Mouse (Mus musculus): ENCODE results near the gene Ctnnal1. TPM values are rescaled to one million over a fixed set of nuclear protein-coding genes. Genes with fewer than 3 reads are reported as not detected.

The Ctnnal1 gene
- polyA plus RNA-seq, 1 experiment, result 10.0 TPM

DNA sequence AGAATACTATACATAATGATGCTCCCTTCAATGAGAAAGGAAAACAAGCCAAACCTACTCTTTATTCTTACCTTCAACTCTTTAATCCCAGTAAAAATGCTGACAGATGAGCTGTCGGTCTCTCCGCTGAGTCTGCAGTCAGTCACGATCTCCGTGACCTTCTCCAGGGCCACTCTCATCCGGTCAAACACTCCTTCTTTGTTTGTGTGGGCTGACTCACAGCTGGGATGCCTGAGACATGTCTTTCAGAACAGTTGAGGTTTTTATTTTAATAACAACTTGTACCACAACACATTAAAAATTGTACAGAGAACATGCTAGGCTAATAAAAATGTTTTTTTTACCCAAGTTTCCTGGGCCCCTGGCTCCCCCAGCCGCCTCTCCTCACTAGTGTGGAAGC lies 27.3 kb downstream of the Ctnnal1 start:
- no peak for TF ChIP-seq GATA1 (IDR thresholded peaks at IDR 0.05; ENCODE audit: low read length)

DNA sequence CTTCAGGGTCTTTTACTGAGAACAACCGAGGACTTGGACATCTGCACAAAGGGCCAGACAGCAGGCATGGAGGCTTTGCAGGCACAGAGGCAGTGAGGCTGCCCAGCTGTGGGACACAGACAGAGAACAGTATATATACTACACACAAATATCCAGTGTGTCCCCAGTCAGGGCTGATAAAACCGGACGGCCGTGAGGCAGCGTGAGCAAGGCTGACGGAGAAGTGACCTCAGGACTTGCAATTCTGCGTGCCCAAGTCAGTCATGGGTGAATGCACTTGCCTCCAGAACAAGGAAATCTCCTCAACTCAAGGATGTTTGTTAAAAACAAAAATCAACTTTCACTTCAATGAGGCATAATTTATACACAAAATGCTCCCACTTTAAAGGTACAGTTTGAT lies 33.0 kb downstream of the Ctnnal1 start:
- no peak for TF ChIP-seq GATA1 (IDR thresholded peaks at IDR 0.05; ENCODE audit: low read length)

DNA sequence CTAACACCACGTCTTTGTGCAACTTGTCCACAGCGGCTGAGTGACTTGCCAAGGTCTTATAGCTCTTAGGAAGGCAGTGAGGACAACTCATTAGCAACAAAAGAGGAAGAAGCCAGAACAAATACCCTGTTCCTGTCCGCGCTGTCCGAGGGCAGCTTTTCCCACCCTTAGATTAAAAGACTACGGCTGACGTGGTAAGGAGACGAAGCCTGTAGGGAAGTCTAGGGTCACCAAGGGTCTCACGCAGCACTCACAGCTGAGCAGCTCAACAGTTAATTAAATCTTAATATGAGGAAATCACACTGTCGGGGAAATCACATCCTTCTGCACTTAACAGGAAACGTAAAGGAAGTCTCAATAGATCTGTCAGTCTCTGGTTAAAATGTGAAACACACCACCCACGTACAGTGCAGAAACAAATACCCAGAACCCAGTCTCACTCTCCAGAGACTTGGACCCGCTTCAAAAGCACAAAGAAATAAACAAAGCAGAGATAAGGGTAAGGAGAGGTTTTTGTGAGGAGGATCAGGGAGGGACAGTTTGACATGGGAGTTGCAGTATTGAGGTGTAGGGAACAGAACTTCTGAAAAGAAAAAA lies 33.9 kb downstream of the Ctnnal1 start:
- no peak for TF ChIP-seq GATA1 (IDR thresholded peaks at IDR 0.05; ENCODE audit: low read length)

DNA sequence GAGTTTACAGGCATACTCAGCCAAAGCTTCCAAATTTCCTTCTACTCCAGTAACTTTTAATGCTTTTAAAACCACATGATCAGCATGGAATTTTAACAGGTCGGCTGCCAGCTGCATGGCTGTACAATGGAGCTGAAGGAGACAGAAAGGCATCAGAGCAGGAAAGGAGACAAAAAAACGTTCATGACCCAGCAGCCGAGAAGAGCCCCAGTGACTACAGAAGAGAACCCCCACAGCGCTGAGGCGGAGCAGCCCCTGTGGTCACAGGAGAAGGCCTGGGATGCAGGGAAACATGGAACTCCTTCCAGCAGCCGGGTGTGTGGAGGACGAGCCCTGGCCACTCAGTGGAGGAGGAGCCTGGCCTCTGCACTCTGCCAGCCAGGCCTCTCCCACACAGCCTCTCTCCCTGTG lies 35.5 kb downstream of the Ctnnal1 start:
- TF ChIP-seq GATA1 (IDR thresholded peaks at IDR 0.05; ENCODE audit: low read length), result no peak

DNA sequence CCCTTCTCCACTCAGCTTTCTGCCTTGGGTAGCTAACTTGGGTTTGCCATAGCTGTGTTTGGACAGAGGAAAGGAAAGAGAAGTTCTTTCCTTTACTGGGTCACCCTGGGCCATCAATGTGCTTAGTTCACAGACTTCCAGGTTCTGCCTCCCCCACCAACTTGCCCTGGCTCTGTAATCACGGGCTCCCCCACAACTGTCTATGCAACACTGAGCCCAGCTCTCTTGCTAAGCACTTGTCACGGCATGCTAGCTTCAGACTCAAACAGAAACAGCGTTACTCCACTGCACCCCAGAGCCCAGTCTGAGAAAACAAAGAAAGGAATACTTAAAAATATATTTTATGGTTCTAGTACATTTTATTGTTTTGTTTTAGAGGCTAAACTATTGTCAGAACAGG lies 36.1 kb downstream of the Ctnnal1 start:
- no peak for TF ChIP-seq GATA1 (IDR thresholded peaks at IDR 0.05; ENCODE audit: low read length)

DNA sequence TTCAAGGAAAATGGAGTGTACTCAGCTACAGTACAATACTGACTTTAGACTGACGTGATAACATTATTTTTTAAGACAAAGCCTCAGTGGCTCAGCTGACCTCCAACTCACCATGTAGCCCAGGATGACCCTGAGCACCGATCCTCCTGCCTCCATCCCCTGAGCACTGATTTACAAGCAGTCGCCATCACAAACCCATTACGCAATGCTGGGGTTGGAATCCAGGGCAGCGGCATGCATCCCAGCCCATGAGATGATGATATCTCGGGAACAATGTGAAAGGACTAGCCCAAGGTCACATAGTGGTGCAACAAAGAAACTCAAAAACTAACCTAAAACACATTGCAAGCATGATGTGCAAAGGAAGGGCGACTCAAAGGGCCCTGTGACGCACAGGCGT lies 40.8 kb downstream of the Ctnnal1 start:
- TF ChIP-seq GATA1 (IDR thresholded peaks at IDR 0.05; ENCODE audit: low read length), result no peak

DNA sequence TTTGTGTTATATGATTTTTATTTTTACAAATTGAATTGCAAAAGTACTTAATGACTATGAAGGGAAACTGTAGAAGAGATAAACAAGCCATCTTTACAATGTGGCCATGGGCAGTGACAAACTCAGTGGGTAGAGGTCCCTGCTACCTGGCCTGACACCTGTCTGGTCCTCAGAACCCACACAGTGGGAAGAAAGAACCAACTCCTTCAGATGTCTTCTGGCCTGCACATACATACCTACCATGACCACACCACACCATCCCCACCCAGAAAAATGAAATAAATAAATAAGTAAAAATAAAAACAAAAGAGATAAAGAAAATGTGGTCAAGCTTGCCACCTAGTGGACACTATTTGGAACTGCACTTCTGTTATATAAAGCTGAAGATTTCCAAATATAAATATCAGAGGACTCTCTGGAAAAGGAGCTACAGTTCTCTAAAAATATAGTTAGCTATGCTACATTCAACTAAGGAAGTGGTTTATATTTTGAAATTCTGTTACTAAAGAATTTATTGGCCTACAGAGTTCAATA lies 44.9 kb downstream of the Ctnnal1 start:
- TF ChIP-seq GATA1 (IDR thresholded peaks at IDR 0.05; ENCODE audit: low read length), result no peak

DNA sequence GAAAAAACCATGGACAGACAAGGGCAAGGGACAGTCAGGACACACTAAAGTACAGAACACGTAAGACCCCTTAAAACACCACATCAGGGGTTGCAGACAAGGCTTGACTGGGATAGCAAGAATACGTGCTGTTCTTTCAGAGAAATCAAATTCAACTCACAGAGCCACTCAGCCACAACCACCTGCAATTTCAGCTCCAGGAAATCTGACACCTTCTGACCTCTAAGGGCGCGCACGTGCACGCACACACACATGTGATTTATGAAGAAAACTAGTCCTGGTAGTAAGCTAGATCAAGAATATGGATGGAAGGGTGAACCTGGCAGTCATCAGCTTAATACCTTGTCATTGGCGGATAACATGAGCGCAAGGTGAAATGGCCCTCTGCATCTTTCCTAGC lies 49.9 kb downstream of the Ctnnal1 start:
- no peak for TF ChIP-seq GATA1 (IDR thresholded peaks at IDR 0.05; ENCODE audit: low read length)

DNA sequence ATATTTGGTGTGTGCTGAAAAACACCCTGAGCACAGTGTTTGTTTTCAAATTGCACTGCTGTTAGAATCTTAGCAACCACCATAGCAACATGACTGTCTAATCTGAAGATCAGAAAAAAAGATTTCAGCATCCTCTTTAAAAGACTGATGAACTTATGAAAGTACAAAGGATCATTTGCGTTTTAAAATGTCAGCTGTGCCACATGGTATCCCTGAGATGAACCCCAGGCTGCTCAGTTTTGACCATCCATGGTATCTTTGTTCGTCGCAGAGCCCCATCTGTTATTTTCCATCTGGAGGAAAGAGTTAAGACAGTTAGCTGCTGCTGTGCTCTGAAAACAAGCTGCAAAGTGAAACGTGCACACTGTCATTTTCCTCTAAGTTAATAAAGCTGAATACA lies 52.9 kb downstream of the Ctnnal1 start:
- no peak for TF ChIP-seq GATA1 (IDR thresholded peaks at IDR 0.05; ENCODE audit: low read length)

DNA sequence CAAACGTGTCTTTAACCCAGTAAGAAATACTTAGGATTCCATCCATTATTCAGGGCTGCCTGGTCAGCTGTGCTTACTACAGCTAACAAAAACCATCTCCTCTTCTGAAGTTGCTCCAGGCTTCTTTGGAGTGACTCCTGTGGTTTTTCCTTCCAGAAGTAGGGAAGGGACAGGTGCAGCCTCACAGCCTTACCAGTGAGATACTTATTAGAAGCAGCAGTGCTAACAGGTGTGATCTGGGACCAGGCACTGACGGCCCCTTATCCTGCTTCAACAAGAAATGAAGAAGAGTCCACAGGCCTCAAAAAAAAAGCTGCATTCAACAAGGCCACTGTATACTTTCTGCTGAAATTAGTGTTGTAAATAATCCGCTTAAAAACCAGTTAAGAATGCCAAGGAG lies 53.3 kb downstream of the Ctnnal1 start:
- TF ChIP-seq GATA1 (IDR thresholded peaks at IDR 0.05; ENCODE audit: low read length), result no peak

DNA sequence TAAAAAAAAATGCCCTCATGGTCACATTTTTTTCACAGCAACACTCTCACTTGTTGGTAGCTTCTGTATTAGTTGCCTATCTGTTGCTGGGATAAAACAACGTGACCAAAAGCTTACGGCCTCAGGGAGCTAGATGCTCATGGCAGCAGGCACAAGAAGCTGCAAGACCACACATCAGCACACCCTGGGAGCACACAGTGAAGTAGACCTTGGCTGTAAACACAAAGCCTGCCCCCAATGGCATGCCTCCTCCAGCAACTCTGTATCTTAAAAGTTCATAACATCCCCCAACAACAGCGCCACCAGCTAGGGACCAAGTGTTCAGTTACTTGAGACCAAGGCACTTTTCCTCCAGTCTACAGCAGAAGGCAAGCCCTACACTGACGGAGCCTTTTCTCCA lies 55.9 kb downstream of the Ctnnal1 start:
- TF ChIP-seq GATA1 (IDR thresholded peaks at IDR 0.05; ENCODE audit: low read length), result no peak

DNA sequence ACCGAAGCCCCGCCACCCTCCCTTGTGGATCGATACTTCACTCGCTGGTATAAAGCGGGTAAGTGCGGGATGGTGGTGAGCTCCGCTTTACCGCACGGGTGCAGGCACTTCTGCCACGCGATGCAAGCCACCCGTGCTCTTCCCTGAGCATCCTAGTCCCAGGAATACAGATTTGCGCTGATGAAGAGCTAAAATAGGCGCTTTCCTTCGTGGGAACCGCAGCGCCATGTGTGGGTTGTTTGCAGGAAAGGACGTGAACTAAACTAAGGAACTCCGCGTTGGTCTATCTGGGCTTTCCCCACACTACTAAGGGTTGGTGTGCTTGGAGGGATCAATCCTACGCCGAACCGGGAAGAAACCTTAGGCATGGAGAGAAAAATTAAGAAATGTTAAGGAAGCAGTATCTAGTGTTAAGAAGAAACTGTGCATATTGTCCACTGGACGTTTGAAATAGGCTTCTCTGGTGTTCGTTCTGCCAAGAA lies 62.3 kb downstream of the Ctnnal1 start:
- TF ChIP-seq GATA1 (IDR thresholded peaks at IDR 0.05; ENCODE audit: low read length), result no peak

DNA sequence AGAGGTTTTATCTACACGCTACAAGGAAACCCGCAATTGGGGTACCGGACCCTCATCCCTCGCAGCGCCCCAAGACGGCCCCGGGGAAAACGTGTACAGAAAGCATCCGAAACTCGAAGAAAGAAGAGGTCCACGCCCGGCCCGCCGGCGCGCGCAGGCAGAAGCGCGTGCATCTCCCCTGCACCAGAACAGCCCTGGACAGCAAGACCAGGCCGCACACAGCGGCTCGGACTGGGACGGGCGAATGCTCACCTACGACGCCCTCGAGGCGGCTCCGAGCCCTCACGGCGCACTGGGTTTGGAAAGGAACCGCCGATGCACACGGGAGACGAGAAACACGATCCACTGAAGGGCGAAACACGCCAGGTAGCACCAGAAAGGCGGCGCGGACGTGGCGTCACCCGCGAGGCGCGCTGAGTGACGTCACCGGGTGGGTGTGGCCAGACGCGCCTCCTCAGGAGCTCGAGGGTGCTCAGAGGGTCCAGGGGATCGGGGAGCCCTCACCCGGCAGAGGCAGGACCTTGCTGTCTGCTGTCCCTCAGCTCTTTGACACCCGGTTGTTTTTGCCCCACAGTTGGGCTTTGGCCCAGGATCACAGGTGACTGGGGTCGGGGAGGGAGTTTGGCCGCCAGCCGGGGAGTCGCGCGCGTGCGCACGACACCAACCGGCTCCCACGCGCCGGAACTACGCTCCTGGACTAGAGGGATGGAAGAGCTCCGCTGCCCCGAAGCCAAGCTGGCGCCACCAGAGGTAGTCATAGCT lies 62.9 kb downstream of the Ctnnal1 start, which contains the start of the genes Elp1 and Fam206a:
Gene Elp1 (minus strand): TSS at position 425 of the 762 bp plus-strand sequence.
Gene Fam206a (plus strand): TSS at position 439 of the 762 bp plus-strand sequence.
- TF ChIP-seq GATA1 (IDR thresholded peaks at IDR 0.05; ENCODE audit: low read length), result no peak

DNA sequence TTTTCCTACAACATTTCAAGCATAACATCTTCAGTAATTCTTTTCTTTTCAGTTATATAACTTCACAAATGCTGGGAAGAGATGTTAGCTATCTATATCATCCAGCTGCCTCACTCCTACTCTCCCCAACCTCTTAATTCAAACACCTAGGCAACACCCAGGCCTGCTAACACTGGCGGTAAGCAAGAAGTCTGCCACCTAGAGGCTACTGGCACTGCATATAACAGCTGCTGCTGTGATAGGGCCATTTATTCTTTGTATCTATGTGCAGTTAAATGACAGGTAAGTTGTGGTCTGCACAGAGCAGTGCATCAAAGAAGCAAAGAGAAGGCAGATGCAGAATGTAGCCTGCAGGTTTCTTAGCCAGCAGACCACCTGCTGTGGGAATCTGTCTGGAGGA lies 73.6 kb downstream of the Ctnnal1 start:
- no peak for TF ChIP-seq GATA1 (IDR thresholded peaks at IDR 0.05; ENCODE audit: low read length)

DNA sequence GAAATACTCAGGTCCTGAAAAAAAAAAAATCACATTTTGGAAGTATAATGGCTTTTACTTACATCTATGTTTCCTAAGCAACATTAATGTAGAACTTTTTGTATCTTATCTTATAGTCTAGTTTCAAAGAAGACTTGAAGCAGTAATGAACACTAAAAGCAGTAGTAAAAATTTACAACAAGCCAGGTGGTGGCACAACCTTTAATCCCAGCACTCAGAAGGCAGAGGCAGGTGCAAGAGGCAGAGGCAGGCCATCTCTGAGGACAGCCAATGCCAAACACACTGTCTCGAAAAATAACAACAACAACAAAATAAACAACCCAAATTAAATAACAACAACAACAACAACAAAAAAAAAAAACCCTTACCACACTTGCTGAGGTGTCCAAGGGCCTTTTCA lies 93.9 kb downstream of the Ctnnal1 start:
- no peak for TF ChIP-seq GATA1 (IDR thresholded peaks at IDR 0.05; ENCODE audit: low read length)

DNA sequence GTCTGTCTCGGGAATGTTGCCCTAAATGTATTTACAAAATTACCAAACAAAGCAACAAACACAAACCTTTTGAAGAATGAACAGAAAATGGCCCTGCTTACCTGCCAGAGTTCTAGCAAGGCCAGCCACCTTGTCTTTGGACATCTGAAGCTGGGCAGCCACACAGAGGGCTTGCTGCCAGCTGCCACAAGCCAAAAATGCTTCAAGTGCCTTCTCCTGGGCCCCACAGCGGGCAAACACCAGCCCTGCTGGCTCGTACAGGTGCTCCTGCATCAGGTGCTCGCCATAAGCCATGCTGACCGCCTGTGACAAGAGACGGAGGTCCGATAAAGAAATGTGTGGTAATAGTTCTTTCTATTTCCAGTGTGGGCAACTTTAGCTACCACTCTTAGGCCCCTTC lies 96.1 kb downstream of the Ctnnal1 start:
- no peak for TF ChIP-seq GATA1 (IDR thresholded peaks at IDR 0.05; ENCODE audit: low read length)

DNA sequence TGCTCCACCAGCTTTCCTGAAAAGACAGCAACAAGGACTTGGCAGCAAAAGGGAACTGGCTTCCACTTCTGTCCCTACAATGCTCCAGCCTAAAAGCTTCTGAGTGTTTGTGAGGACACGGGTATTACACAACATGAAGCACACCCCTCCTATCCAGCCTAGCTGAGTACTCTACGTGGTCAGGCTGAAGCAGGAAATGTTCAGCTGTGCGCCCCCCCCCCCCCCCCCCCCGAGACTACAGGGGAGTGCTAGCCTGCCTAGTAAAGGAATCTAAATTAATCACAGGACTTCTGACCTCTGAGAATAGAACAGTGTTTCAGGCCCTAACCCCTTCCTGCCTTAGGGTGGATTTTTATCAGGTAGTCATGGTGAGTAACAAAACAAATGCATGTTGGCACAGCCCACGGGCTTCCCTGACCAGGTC lies 97.1 kb downstream of the Ctnnal1 start:
- no peak for TF ChIP-seq GATA1 (IDR thresholded peaks at IDR 0.05; ENCODE audit: low read length)

Other genes with a start within 250 kb of the Ctnnal1 start
- not detected in 2 replicates for gene Gm26657, start 125.1 kb downstream of the Ctnnal1 start, polyA plus RNA-seq (2012)
- gene Actl7b, start 123.7 kb downstream of the Ctnnal1 start, polyA plus RNA-seq (2012), result 0.05 and 0.06 TPM in 2 replicates
- not detected in 2 replicates for gene Actl7a, start 121.8 kb downstream of the Ctnnal1 start, polyA plus RNA-seq (2012)
- 3.7 and 4.6 TPM in 2 replicates for gene Elp1, start 62.9 kb downstream of the Ctnnal1 start, polyA plus RNA-seq (2012)
- 7.5 and 8.4 TPM in 2 replicates for gene Fam206a, start 62.8 kb downstream of the Ctnnal1 start, polyA plus RNA-seq (2012)
- 0.75 and 0.92 TPM in 2 replicates for gene Tmem245, start 82.2 kb upstream of the Ctnnal1 start, polyA plus RNA-seq (2012)
- gene Frrs1l, start 125.2 kb upstream of the Ctnnal1 start, polyA plus RNA-seq (2012), result not detected in 2 replicates